Mouse (Mus musculus) macrophage (primary cell): ENCODE results near the gene Emc3. TPM values are rescaled to one million over a fixed set of nuclear protein-coding genes. Genes with fewer than 3 reads are reported as not detected.

Source experiments
- H3K27ac ChIP-seq: fragments of 350-480 bp; formaldehyde crosslinking; 2 replicates; pipeline ENCODE4 v1.9.0; 2021
- H3K36me3 ChIP-seq: fragments of 350-480 bp; formaldehyde crosslinking; 2 replicates; pipeline ENCODE4 v1.9.0; 2021; ENCODE audit errors: inconsistent target
- H3K4me3 ChIP-seq: fragments of 350-480 bp; formaldehyde crosslinking; 2 replicates; pipeline ENCODE4 v1.9.0; 2021; ENCODE audit errors: inconsistent target
- H3K79me2 ChIP-seq: fragments of 350-480 bp; formaldehyde crosslinking; 2 replicates; pipeline ENCODE4 v1.9.0; 2021; ENCODE audit errors: inconsistent target
- WGBS: methylation state at CpG from one replicate; pipeline ENCODE4 v1.1.7; 2026; ENCODE audit warnings: inconsistent platforms; ENCODE audit not compliant: missing documents; 5-methylcytosine and 5-hydroxymethylcytosine counted together
- polyA plus RNA-seq: library from polyadenylated mRNA; stranded (reverse); fragments of 250-400 nt; gene quantifications from 3 replicates; pipeline ENCODE4 v1.2.4, GENCODE M21; 2018; ENCODE audit warnings: inconsistent platforms

Emc3 gene
- polyA plus RNA-seq, 1 experiment from 2014 or later: 91.7 TPM

DNA sequence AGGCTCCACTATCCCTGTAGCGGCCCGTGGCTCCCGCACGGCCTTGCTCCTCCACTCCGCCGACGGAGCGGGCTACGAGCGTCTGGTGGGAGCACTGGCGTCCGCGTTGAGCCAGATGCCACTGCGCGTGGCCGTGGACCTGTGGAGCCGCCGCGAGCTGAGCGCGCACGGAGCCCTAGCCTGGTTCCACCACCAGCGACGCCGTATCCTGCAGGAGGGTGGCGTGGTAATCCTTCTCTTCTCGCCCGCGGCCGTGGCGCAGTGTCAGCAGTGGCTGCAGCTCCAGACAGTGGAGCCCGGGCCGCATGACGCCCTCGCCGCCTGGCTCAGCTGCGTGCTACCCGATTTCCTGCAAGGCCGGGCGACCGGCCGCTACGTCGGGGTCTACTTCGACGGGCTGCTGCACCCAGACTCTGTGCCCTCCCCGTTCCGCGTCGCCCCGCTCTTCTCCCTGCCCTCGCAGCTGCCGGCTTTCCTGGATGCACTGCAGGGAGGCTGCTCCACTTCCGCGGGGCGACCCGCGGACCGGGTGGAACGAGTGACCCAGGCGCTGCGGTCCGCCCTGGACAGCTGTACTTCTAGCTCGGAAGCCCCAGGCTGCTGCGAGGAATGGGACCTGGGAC, 48.9 kb downstream of the Emc3 start:
- no peaks in the 10 kb centered on the region; the same call in 1 of the 2 replicates for H3K79me2 ChIP-seq
- 4% methylated on average over 61 of the region's 65 CpGs for WGBS
- peak overlapping the region; percentile 75 for H3K27ac ChIP-seq

GRCm38 (mm10) chr6:113480555-113481373, 50.7 kb downstream of the Emc3 start:
- 93% methylated on average over 18 of the region's 18 CpGs for WGBS
- H3K4me3 ChIP-seq: no peak overlapping the region
- no peaks in the 10 kb centered on the region; the same call in 1 of the 2 replicates for H3K79me2 ChIP-seq
- no peaks in the 10 kb centered on the region for H3K36me3 ChIP-seq
- no peak overlapping the region for H3K27ac ChIP-seq

More for the DNA sequence above, 48.9 kb downstream of the Emc3 start:
- peak overlapping the region; percentile 73 for H3K4me3 ChIP-seq
- no peaks in the 10 kb centered on the region for H3K36me3 ChIP-seq

- no peak overlapping the region for H3K4me3 ChIP-seq
- no peaks in the 10 kb centered on the region for H3K36me3 ChIP-seq
- WGBS: 96% methylated on average over 10 of the region's 10 CpGs
- no peak overlapping the region for H3K27ac ChIP-seq
- H3K79me2 ChIP-seq: no peaks in the 10 kb centered on the region; the same call in 1 of the 2 replicates
These were observed 52.5 kb downstream of the Emc3 start for GRCm38 (mm10) chr6:113478906-113479305.

DNA sequence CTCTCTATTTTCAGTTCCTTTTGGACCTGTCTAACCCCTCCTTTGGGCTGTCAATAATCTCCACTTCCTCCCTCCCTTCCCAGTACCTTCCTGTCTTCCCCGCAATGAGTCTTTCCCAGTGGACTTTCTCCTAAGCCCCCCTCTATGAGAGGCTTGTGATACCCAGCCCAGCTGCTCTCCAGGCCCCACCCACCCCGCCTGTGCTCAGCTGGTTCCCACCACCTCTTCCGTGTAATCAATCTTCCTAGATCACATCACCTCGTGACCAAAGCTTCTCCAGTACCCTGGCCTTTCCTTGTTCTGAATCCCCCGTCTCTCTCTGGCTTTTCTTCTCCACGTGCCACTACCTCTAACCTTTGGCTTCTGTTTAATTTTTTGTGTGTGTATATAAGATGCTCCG, 54.1 kb downstream of the Emc3 start:
- Histone ChIP-seq H3K79me2 (no peaks in the 10 kb centered on the region), H3K36me3 (no peaks in the 10 kb centered on the region), H3K4me3 (no peak overlapping the region), H3K27ac (no peak overlapping the region)
- 70% methylated on average over 6 of the region's 7 CpGs for WGBS

- WGBS: 95% methylated on average over 6 of the region's 6 CpGs
- Histone ChIP-seq H3K79me2 (no peaks in the 10 kb centered on the region), H3K4me3 (no peak overlapping the region), H3K36me3 (no peaks in the 10 kb centered on the region), H3K27ac (no peak overlapping the region)
These were observed 57.7 kb downstream of the Emc3 start for GRCm38 (mm10) chr6:113473715-113474114.

DNA sequence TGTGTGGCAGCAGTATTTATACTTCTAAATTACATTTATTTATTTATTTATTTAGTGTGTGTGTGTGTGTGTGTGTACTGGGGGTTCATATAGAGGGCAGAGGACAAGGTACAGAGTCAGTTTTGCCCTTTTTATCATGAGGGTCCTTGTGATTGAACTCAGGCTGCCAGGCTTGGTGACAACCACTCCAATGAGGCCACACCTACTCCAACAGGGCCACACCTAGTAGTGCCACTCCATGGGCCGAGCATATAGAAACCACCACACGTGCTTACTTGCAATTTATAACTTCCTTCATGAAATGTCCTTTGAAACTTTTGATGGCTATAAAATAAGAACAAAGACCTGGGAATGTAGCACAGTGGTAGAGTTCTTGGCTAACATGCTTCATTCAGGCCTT, 58.2 kb downstream of the Emc3 start:
- no peak overlapping the region for H3K4me3 ChIP-seq
- no peaks in the 10 kb centered on the region for H3K79me2 ChIP-seq
- H3K36me3 ChIP-seq: no peaks in the 10 kb centered on the region
- WGBS: 86% methylated on average over 2 of the region's 2 CpGs
- H3K27ac ChIP-seq: no peak overlapping the region

DNA sequence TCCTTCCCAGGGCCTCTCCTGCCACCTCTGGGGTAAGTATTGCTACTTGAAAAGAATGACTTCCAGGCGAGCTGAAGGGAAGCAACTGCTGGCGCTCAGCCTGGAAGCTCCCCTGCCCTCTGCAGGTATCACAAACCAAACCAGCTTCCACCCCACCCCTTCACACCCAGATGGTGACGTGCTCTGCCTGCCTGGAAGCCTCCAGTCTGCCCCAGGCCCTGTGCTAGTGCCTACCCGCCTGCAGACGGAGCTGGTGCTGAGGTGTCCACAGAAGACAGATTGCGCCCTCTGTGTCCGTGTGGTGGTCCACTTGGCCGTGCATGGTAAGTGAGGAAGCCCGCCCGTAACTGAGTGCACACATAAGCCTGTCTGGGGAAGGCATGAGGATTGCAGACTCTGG, 59.4 kb downstream of the Emc3 start:
- H3K27ac ChIP-seq: no peak overlapping the region
- no peaks in the 10 kb centered on the region for H3K36me3 ChIP-seq
- WGBS: 87% methylated on average over 10 of the region's 10 CpGs
- H3K79me2 ChIP-seq: no peaks in the 10 kb centered on the region
- H3K4me3 ChIP-seq: no peak overlapping the region

GRCm38 (mm10) chr6:113471297-113471936, 60.0 kb downstream of the Emc3 start, which contains the start of gene Il17rc:
TSS of gene Il17rc (plus strand) at chr6:113471427.
- no peaks in the 10 kb centered on the region for H3K36me3 ChIP-seq
- WGBS: 85% methylated on average over 12 of the region's 12 CpGs
- no peak within 1 kb of the TSS for H3K27ac ChIP-seq
- no peak within 1 kb of the TSS for H3K4me3 ChIP-seq
- no peaks in the 10 kb centered on the region for H3K79me2 ChIP-seq

DNA sequence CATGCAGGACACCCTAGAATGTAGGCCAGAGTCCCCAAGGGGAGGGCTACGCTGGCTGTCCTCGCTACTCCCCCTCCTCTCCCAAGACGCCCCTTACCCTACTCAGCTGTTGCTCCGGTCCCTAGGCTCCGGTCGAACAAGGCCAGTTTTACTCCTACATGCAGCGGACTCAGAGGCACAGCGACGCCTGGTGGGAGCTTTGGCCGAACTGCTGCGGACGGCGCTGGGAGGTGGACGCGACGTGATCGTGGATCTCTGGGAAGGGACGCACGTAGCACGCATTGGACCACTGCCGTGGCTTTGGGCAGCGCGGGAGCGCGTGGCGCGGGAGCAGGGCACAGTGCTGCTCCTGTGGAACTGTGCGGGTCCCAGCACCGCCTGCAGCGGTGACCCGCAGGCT, 62.0 kb downstream of the Emc3 start:
- Histone ChIP-seq H3K4me3 (no peak overlapping the region), H3K36me3 (no peaks in the 10 kb centered on the region), H3K79me2 (no peaks in the 10 kb centered on the region), H3K27ac (no peak overlapping the region)
- WGBS: 6% methylated on average over 31 of the region's 31 CpGs

DNA sequence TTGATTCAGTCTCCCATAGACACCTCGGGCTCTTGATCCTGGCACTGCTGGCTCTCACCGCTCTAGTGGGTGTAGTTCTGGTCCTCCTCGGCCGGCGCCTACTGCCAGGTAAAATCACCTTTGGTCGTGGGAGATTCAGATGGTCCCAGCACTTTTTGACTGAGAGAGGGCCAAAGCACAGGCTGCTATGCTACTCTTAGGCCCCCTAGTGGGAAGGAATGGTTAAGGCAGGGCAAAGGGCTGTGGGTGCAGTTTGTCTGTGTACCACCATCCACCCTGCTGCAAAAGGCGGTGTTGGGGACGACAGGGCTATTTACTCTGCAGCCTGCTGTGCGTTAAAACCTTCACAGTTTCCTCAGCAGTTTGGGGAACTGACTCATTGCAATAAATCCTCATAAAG, 62.4 kb downstream of the Emc3 start:
- 6% methylated on average over 9 of the region's 9 CpGs for WGBS
- no peak overlapping the region for H3K4me3 ChIP-seq
- H3K27ac ChIP-seq: no peak overlapping the region
- no peaks in the 10 kb centered on the region for H3K36me3 ChIP-seq
- no peaks in the 10 kb centered on the region for H3K79me2 ChIP-seq

- 58% methylated on average over 3 of the region's 3 CpGs for WGBS
- Histone ChIP-seq H3K79me2 (no peaks in the 10 kb centered on the region), H3K36me3 (no peaks in the 10 kb centered on the region), H3K27ac (no peak overlapping the region), H3K4me3 (no peak overlapping the region)
These were observed 62.9 kb downstream of the Emc3 start for GRCm38 (mm10) chr6:113468512-113468911.

DNA sequence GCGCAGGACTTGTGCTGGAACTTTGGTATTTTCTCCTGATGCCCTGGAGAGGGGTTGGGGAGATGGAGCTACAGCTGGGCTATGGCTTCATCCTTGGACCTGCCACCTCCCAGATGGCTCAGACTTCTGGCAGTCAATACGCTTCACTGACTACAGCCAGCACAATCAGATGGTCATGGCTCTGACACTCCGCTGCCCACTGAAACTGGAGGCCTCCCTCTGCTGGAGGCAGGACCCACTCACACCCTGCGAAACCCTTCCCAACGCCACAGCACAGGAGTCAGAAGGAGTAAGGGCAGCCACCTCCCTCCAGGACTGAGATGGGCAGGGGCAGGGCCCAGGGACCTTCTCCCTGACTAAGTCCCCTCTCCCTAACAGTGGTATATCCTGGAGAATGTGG, 65.8 kb downstream of the Emc3 start:
- no peak overlapping the region for H3K4me3 ChIP-seq
- H3K36me3 ChIP-seq: no peaks in the 10 kb centered on the region
- no peak overlapping the region for H3K27ac ChIP-seq
- no peaks in the 10 kb centered on the region for H3K79me2 ChIP-seq
- 87% methylated on average over 5 of the region's 5 CpGs for WGBS
